Mouse (Mus musculus): ENCODE measurements around the gene Tdrd6. TPM values are rescaled to one million over a fixed set of nuclear protein-coding genes. Genes with fewer than 3 reads are reported as not detected.

Tdrd6 gene
- polyA plus RNA-seq, 1 experiment from 2014 or later: 0.34 TPM

DNA sequence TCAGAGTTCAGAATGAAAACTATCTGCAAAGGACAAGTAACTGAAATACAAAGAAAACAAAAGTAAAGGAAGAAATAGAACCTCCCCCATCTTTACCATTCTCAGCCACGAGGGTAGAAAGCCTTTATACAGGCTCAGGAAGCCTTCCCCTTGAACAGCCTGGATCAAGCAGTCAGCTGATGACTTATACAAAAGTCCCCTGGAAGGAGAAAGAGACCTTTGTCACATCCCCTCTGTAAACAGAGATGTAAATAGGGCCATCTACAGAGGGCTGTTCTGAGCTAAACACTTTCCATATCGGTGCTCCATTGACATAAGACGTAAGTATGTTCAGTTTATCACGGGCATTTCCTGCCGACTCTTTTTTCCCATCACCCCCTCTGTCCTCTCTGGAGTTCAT lies 16.8 kb upstream of the Tdrd6 start:
- no peak overlapping the region for H3K4me2 ChIP-seq (replicated peaks)
- peaks cover 67% of the 10 kb centered on the region for H3K36me3 ChIP-seq
- H3K4me1 ChIP-seq: no peaks in the 10 kb centered on the region
- no peak overlapping the region for H3K27ac ChIP-seq (replicated peaks)
- no peaks in the 10 kb centered on the region for H3K27me3 ChIP-seq
- ATAC-seq (replicated peaks): no peak
- no peak overlapping the region for H3K9ac ChIP-seq (replicated peaks)
- whole genome bisulfite sequencing: 46% methylated on average over 5 of the region's 5 CpGs
- H3K9me3 ChIP-seq: no peaks in the 10 kb centered on the region
- no peak overlapping the region for H3K4me3 ChIP-seq

DNA sequence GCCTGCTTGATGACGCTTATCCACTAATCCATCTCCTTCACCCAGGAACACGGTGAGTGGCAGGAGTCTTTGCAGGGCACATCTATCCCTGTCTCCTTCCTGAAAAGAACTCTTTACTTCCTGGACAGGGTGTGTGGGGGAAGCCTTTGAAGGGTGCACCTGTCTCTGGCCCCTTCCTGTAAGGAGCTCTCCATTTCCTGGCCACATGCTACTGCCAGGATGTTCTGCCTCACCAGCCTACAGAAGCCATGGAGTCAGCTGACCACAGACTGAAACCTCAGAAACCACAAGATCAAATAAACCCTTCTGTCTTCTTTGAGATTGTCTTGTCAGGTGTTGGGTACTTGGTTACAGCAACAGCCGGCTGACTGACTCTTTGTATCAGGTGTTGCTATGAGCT lies 15.0 kb upstream of the Tdrd6 start:
- Histone ChIP-seq H3K4me3 (no peak overlapping the region), H3K9me3 (no peaks in the 10 kb centered on the region), H3K27me3 (no peaks in the 10 kb centered on the region), H3K36me3 (peaks cover 59% of the 10 kb centered on the region), H3K4me1 (no peaks in the 10 kb centered on the region), H3K9ac (replicated peaks) (no peak overlapping the region), H3K4me2 (replicated peaks) (no peak overlapping the region), H3K27ac (replicated peaks) (no peak overlapping the region)
- 89% methylated on average over 3 of the region's 3 CpGs for WGBS
- no peak for ATAC-seq (replicated peaks)

DNA sequence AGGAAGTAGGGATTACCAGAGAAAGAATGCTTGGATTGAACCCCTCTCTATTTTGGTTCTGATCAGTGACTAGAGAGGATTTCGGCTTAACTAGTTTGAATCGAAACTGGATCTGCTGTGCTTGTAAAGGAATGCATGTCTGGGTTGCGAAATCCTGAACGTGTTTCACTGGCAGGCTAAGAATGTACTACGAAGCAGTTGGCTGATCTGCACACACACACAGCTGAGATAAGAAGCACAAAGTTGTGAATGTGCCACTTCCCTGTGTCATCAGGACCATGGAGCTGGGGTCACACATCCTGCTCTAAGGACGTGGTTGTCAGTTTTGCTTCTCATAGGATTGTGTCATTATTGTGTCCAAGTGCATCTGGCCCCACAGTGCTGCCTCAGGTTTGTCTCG lies 14.3 kb upstream of the Tdrd6 start:
- Histone ChIP-seq H3K27me3 (no peaks in the 10 kb centered on the region), H3K9ac (replicated peaks) (no peak overlapping the region), H3K36me3 (peaks cover 54% of the 10 kb centered on the region), H3K4me1 (no peaks in the 10 kb centered on the region), H3K4me3 (no peak overlapping the region), H3K9me3 (no peaks in the 10 kb centered on the region), H3K4me2 (replicated peaks) (no peak overlapping the region), H3K27ac (replicated peaks) (no peak overlapping the region)
- 87% methylated on average over 7 of the region's 7 CpGs for WGBS
- ATAC-seq (replicated peaks): no peak

DNA sequence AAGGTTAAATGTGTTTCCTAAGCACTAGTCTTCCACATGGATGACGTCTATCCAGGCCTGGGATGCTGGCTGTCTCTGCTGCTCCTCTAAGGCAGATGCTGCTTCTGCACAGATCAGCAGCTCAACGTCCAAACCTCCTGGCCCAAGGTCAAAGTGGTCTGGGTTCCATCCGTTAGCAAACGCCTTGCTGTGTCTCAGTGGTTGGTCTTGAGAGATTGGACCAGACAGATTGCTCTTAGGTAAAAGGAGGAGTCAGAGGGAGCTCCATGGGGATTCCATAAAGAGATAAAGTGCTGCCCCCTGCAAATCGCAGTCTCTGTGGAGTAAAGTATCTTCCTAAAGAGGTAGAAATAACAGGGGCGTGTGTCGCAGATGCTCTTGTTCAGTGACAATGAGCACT lies 13.1 kb upstream of the Tdrd6 start:
- 81% methylated on average over 7 of the region's 7 CpGs for WGBS
- H3K9me3 ChIP-seq: no peaks in the 10 kb centered on the region
- H3K4me2 ChIP-seq (replicated peaks): no peak overlapping the region
- no peaks in the 10 kb centered on the region for H3K4me1 ChIP-seq
- no peak overlapping the region for H3K9ac ChIP-seq (replicated peaks)
- no peak overlapping the region for H3K4me3 ChIP-seq
- H3K27ac ChIP-seq (replicated peaks): no peak overlapping the region
- ATAC-seq (replicated peaks): no peak
- no peaks in the 10 kb centered on the region for H3K27me3 ChIP-seq
- peaks cover 45% of the 10 kb centered on the region for H3K36me3 ChIP-seq

DNA sequence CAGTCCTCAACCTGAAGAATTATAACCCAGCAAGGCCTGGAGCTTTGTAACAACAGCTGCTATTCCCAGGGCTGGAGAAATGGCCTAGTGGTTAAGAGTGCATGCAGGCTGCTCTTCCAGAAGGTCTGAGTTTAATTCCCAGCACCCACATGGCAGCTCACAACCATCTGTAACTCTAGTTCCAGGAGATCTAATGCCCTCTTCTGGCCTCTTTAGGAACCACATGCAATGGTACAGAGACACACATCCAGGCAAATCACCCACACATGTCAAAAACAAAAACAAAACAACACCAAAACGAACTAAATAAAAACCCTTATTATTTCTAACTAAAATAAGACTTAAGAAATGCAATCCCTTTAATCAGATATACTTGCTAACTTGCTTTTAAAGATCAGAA lies 10.7 kb upstream of the Tdrd6 start:
- Histone ChIP-seq H3K4me3 (no peak overlapping the region), H3K9ac (replicated peaks) (no peak overlapping the region), H3K4me2 (replicated peaks) (no peak overlapping the region), H3K9me3 (no peaks in the 10 kb centered on the region), H3K27me3 (no peaks in the 10 kb centered on the region), H3K36me3 (peaks cover 33% of the 10 kb centered on the region), H3K4me1 (no peaks in the 10 kb centered on the region), H3K27ac (replicated peaks) (no peak overlapping the region)
- ATAC-seq (replicated peaks): no peak
- WGBS: 92% methylated on average over 1 of the region's 1 CpGs

DNA sequence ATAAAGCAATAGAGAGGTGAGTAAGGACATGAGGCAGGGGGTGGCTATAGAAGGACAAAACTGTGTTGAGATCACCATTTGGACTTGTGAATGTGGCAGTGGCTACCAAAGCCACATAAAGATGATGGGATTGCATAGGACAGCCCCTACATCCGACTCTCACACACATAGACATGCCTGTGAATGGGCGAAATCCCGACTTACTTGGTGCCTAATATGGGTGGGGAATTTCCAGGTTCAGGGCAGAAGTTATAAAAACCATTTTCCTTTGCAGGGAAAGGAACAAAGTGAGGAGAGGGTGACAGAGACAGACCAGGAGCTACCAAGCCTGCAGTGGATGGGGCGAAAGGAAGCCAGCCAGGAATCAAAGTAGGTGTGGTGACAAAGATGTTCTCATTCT lies 7.0 kb upstream of the Tdrd6 start:
- no peak overlapping the region for H3K9ac ChIP-seq (replicated peaks)
- H3K4me3 ChIP-seq: no peak overlapping the region
- ATAC-seq (replicated peaks): no peak
- no peaks in the 10 kb centered on the region for H3K27me3 ChIP-seq
- H3K4me1 ChIP-seq: no peaks in the 10 kb centered on the region
- H3K27ac ChIP-seq (replicated peaks): no peak overlapping the region
- H3K4me2 ChIP-seq (replicated peaks): no peak overlapping the region
- no peaks in the 10 kb centered on the region; the same call in 1 of the 2 replicates for H3K9me3 ChIP-seq
- WGBS: 95% methylated on average over 4 of the region's 4 CpGs
- peaks cover 10% of the 10 kb centered on the region for H3K36me3 ChIP-seq

DNA sequence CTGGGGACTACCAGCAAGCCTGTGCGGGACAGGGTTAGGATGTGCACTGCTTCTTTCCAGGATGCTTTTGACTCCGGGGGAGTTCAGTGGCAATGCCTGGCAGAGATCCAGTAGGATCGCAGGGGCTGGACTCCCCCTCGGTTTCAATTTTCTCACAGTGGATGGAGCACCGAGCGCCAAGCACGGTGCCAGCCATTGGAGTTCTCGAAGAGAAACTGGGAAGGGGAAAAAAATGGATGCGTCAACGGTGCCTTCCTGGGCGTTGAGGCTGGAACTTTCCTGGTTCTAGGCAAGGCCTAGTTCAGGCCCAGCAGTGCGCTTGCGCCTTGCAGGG lies 295 bp upstream of the Tdrd6 start:
- no peaks in the 10 kb centered on the region for H3K36me3 ChIP-seq
- H3K27me3 ChIP-seq: peaks cover 22% of the 10 kb centered on the region; the same call in 1 of the 2 replicates
- no peak overlapping the region for H3K9ac ChIP-seq (replicated peaks)
- no peak overlapping the region for H3K27ac ChIP-seq (replicated peaks)
- WGBS: 42% methylated on average over 13 of the region's 13 CpGs
- no peak; the same call in 1 of the 2 replicates for ATAC-seq (replicated peaks)
- peak overlapping the region; percentile 73 for H3K4me2 ChIP-seq (replicated peaks)
- peak overlapping the region; percentile 45 for H3K4me3 ChIP-seq
- no peaks in the 10 kb centered on the region; the same call in 1 of the 2 replicates for H3K9me3 ChIP-seq
- peaks cover 14% of the 10 kb centered on the region for H3K4me1 ChIP-seq

DNA sequence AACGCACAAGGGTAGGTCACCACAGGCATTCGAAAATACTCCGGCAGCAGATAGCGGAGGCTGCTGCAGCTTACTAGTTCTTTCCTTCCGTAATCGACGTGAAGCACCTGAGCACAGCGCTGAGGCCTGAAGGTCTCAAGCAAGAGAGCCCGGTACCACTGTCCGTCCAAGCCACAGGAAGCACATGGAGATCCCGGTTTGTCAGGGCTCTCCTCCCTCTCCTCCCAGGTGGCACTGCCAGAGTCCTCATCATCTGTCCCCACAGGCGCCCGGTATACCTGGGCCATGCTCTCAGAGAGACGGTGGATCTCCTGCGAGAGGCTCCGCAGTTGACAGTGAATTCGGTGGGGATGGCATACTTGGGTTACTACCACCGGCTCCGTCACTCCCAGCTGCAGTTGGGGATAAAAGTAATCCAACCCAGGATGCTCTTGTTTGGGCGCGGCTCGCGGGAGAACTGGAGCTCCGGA lies 1.0 kb downstream of the Tdrd6 start:
- H3K4me1 ChIP-seq: peaks cover 14% of the 10 kb centered on the region
- H3K9ac ChIP-seq (replicated peaks): peak overlapping the region; percentile 46
- peak overlapping the region; percentile 45 for H3K4me3 ChIP-seq
- 24% methylated on average over 24 of the region's 24 CpGs for WGBS
- H3K9me3 ChIP-seq: no peaks in the 10 kb centered on the region; the same call in 1 of the 2 replicates
- H3K27ac ChIP-seq (replicated peaks): no peak overlapping the region
- H3K4me2 ChIP-seq (replicated peaks): peak overlapping the region; percentile 73
- H3K36me3 ChIP-seq: no peaks in the 10 kb centered on the region
- peak; percentile 28; the same call in 1 of the 2 replicates for ATAC-seq (replicated peaks)
- H3K27me3 ChIP-seq: peaks cover 22% of the 10 kb centered on the region; the same call in 1 of the 2 replicates

DNA sequence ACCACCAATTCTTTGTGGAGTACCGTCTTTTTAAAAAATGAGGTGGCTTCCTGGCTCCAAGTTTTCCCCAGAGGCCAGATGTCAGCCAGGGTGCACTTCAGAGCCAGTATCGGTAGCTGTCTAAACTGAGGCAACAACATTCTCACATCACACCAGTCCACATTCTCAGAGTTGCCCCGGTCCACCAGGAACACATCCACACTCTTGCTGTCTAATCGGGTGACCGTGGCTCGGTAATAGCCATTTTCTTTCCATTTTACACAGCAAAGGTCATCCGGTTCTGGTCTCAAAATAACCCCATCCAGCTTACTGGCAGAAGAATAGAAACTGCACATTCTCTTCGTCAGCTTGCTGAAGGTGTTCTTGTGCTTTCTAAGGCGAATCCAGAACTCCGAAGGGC lies 1.9 kb downstream of the Tdrd6 start:
- WGBS: 95% methylated on average over 10 of the region's 10 CpGs
- H3K4me2 ChIP-seq (replicated peaks): no peak overlapping the region
- no peak overlapping the region for H3K27ac ChIP-seq (replicated peaks)
- no peaks in the 10 kb centered on the region; the same call in 1 of the 2 replicates for H3K9me3 ChIP-seq
- H3K27me3 ChIP-seq: peaks cover 22% of the 10 kb centered on the region; the same call in 1 of the 2 replicates
- H3K4me3 ChIP-seq: no peak overlapping the region
- H3K9ac ChIP-seq (replicated peaks): no peak overlapping the region
- H3K4me1 ChIP-seq: peaks cover 14% of the 10 kb centered on the region
- no peak for ATAC-seq (replicated peaks)
- no peaks in the 10 kb centered on the region for H3K36me3 ChIP-seq

DNA sequence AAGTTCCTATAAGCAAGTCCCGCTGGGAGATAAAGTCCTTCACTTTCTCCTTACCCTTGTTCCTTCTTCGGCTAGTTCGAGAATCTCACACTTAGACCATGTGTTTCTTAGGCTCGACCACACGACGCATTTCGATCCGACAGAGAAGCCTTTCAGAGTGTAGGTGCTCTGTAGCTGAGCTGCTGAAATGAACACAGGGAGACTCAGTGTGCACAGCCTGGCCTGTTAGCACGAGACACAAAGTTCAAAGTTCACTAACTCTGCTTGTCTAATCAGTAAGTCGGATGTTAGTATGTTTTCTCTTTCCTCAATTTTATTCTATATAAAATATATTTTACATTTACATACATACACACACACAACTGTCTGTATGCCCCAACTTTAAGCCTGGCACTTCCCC lies 8.0 kb downstream of the Tdrd6 start:
- ATAC-seq (replicated peaks): no peak
- Histone ChIP-seq H3K27me3 (no peaks in the 10 kb centered on the region), H3K36me3 (no peaks in the 10 kb centered on the region), H3K4me2 (replicated peaks) (no peak overlapping the region), H3K27ac (replicated peaks) (no peak overlapping the region), H3K9me3 (no peaks in the 10 kb centered on the region), H3K4me1 (no peaks in the 10 kb centered on the region), H3K9ac (replicated peaks) (no peak overlapping the region), H3K4me3 (no peak overlapping the region)
- WGBS: 93% methylated on average over 10 of the region's 10 CpGs

DNA sequence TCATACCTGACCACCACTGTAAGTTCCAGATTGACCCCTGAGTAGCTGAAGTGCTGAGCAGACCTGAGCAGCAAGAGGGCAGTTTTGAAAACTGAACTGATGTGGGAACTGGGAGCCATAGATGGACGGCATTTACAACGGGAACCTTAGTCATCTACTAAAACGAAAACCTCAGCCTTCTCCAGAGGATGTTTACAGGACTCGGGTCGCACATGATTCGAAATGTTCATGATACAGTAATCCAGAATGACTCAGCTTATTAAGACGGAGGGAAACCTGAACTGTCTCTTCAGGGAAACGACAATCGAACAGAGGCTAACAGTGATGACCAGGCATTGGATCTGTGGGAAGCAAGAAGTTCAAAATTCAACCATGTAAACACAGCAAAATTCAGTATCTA lies 10.9 kb downstream of the Tdrd6 start:
- no peak for ATAC-seq (replicated peaks)
- Histone ChIP-seq H3K27ac (replicated peaks) (no peak overlapping the region), H3K9me3 (no peaks in the 10 kb centered on the region), H3K27me3 (no peaks in the 10 kb centered on the region), H3K4me3 (no peak overlapping the region), H3K9ac (replicated peaks) (no peak overlapping the region), H3K36me3 (no peaks in the 10 kb centered on the region), H3K4me2 (replicated peaks) (no peak overlapping the region), H3K4me1 (no peaks in the 10 kb centered on the region)
- 91% methylated on average over 9 of the region's 9 CpGs for WGBS

DNA sequence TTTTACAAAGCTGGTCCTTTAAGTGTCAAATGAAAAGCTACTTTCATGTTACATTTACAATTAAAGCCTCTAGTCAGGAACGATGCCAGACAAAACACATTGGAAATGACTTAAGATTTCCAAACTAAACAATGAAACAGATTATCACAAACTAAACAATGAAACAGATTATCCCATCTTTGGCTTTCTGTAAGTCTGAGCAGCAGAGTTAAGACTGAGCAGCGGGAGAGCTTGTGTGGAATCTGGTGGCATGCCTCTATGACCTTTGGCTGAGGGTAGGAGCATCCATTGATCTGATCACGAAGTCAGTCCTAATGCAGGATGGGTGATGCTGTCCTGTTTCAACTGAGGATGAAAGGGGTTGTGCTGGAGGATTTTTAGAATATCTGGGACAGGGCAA lies 17.9 kb downstream of the Tdrd6 start:
- Histone ChIP-seq H3K4me2 (replicated peaks) (no peak overlapping the region), H3K4me1 (no peaks in the 10 kb centered on the region), H3K27ac (replicated peaks) (no peak overlapping the region), H3K36me3 (no peaks in the 10 kb centered on the region), H3K9me3 (no peaks in the 10 kb centered on the region), H3K4me3 (no peak overlapping the region), H3K27me3 (no peaks in the 10 kb centered on the region), H3K9ac (replicated peaks) (no peak overlapping the region)
- ATAC-seq (replicated peaks): no peak; the same call in 1 of the 2 replicates
- 65% methylated on average over 3 of the region's 3 CpGs for WGBS

DNA sequence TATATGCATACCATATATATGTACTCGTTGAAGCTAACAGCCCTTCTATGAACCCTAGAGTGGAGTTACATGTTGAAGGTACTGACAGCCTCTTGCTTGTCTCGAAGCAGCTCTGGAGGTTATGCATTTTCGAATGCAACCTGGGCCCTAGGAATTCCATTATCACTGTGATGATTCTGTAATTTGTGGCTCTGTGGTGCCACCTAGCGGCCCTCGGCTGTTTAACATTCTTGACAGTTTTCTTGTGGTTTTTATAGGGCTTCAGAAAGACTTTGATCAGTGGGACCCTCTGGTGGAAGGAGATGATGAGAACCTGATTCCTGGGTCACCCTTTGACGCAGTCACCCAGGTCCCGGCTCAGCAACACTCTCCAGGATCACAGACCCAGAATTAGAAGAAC lies 18.5 kb downstream of the Tdrd6 start:
- H3K27me3 ChIP-seq: no peaks in the 10 kb centered on the region
- H3K27ac ChIP-seq (replicated peaks): no peak overlapping the region
- peak; percentile 72 for ATAC-seq (replicated peaks)
- 18% methylated on average over 7 of the region's 7 CpGs for WGBS
- no peak overlapping the region for H3K9ac ChIP-seq (replicated peaks)
- H3K4me2 ChIP-seq (replicated peaks): no peak overlapping the region
- no peaks in the 10 kb centered on the region for H3K4me1 ChIP-seq
- no peak overlapping the region for H3K4me3 ChIP-seq
- no peaks in the 10 kb centered on the region for H3K36me3 ChIP-seq
- no peaks in the 10 kb centered on the region for H3K9me3 ChIP-seq

Data from forebrain, embryonic 15.5 days (tissue).